Mouse (Mus musculus) naive thymus-derived CD4-positive, alpha-beta T cell, adult 2 months (primary cell): ENCODE measurements around the gene Fn3krp.

Experiments
- DNase-seq: peaks from one replicate; pipeline ENCODE4 v3.0.0-alpha.2; 2011; ENCODE audit warnings: low read depth

Fn3krp gene

GRCm38 (mm10) chr11:121451216-121451726 lies 30.1 kb downstream of the Fn3krp start:
- no peak for DNase-seq

GRCm38 (mm10) chr11:121451753-121452635 lies 30.8 kb downstream of the Fn3krp start, which contains the start of gene Tbcd:
Gene Tbcd, plus strand, starts transcription at chr11:121451949.
- peak; percentile 93 for DNase-seq

GRCm38 (mm10) chr11:121457874-121458273 lies 36.7 kb downstream of the Fn3krp start:
- DNase-seq: no peak

- DNase-seq: no peak
These were observed 46.2 kb downstream of the Fn3krp start for GRCm38 (mm10) chr11:121467408-121467807.

- DNase-seq: no peak
These were observed 53.6 kb downstream of the Fn3krp start for GRCm38 (mm10) chr11:121474831-121475230.

GRCm38 (mm10) chr11:121475699-121476415 lies 54.7 kb downstream of the Fn3krp start:
- DNase-seq: peak; percentile 85

- DNase-seq: no peak
These were observed 58.4 kb downstream of the Fn3krp start for GRCm38 (mm10) chr11:121479476-121480203.
